Mouse (Mus musculus) heart, embryonic 11.5 days (tissue): ENCODE results near the gene Ifna2. TPM values are rescaled to one million over a fixed set of nuclear protein-coding genes. Genes with fewer than 3 reads are reported as not detected.
A peak's percentile ranks its signal among the peaks of the same experiment; 100 is the strongest.

Experiments
- ATAC-seq: fragments of 200-750 bp; cut with Nextera tagmentation; replicated peaks from 2 replicates; pipeline ENCODE4 v1.8.0; 2017; ENCODE audit warnings: moderate library complexity; ENCODE audit not compliant: insufficient number of reproducible peaks, low FRiP score, low TSS enrichment
- H3K27ac ChIP-seq: fragments of 300-500 bp; sonication (generic); 2 replicates; pipeline ENCODE4 v1.5.1; 2014; ENCODE audit warnings: mild to moderate bottlenecking, low read depth, low read length
- H3K27me3 ChIP-seq: fragments of 300-500 bp; sonication (generic); 2 replicates; pipeline ENCODE4 v1.6.1; 2014; ENCODE audit warnings: mild to moderate bottlenecking, low read length, mixed read lengths; ENCODE audit not compliant: control insufficient read depth, insufficient read depth
- H3K36me3 ChIP-seq: fragments of 300-500 bp; sonication (generic); 2 replicates; pipeline ENCODE4 v1.6.1; 2014; ENCODE audit warnings: mild to moderate bottlenecking, low read length, moderate library complexity, mixed read lengths; ENCODE audit not compliant: control insufficient read depth, insufficient read depth
- H3K4me1 ChIP-seq: fragments of 300-500 bp; sonication (generic); 2 replicates; pipeline ENCODE4 v1.6.1; 2014; ENCODE audit warnings: low read length; ENCODE audit not compliant: control insufficient read depth, insufficient read depth
- H3K4me2 ChIP-seq: fragments of 300-500 bp; sonication (generic); 2 replicates; pipeline ENCODE4 v1.6.1; 2014; ENCODE audit warnings: mild to moderate bottlenecking, moderate library complexity
- H3K4me3 ChIP-seq: fragments of 300-500 bp; sonication (generic); 2 replicates; pipeline ENCODE4 v1.5.1; 2014; ENCODE audit warnings: low read depth, low read length
- H3K9ac ChIP-seq: fragments of 300-500 bp; sonication (generic); 2 replicates; pipeline ENCODE4 v1.6.1; 2014; ENCODE audit warnings: mild to moderate bottlenecking, low read depth, low read length, moderate library complexity
- H3K9me3 ChIP-seq: fragments of 300-500 bp; sonication (generic); replicated peaks from 2 replicates; pipeline ENCODE4 v1.6.1; 2016; ENCODE audit warnings: low read length; ENCODE audit not compliant: control insufficient read depth
- WGBS: fragments of 180-500 bp; shearing (Covaris S2); extraction: QIAGEN DNeasy Blood & Tissue Kit; methylation state at CpG from one replicate; pipeline ENCODE4 v1.1.7; 2014; ENCODE audit not compliant: insufficient replicate concordance; 5-methylcytosine and 5-hydroxymethylcytosine counted together
- polyA plus RNA-seq: library from polyadenylated mRNA; unstranded; fragments of >200 nt; fragmentation: Nextera tagmentation; extraction: Ambion mirVana; gene quantifications from 2 replicates; pipeline ENCODE4 v1.2.1, GENCODE M21; 2014

The Ifna2 gene
- polyA plus RNA-seq, result not detected in 2 replicates

DNA sequence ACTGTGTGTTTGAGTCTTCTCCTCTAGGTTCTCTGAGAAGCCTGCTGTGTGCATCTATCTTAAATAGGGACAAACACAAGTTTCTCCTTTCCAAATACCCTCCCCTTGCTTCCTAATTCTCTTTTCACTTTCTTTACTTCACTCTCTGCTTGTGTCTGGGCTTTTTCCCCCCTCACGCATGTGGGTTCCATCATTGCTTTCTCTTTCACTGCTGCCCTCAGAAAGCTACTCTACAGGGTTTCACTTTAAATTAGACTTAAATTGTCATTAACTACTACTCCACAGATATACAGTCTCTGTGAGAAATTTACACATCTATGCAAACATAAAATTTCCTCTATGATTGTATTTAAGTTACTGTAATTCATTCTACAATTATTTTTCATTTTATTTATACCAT lies at the start of gene Ifna2:
Gene Ifna2, minus strand, starts transcription at position 101 of the 400 bp plus-strand sequence.
- Histone ChIP-seq H3K4me1 (no peaks in the 10 kb centered on the region), H3K36me3 (no peaks in the 10 kb centered on the region), H3K27ac (no peak within 1 kb of the TSS), H3K9ac (no peak within 1 kb of the TSS), H3K27me3 (no peaks in the 10 kb centered on the region), H3K4me2 (no peak within 1 kb of the TSS), H3K4me3 (no peak within 1 kb of the TSS), H3K9me3 (no peaks in the 10 kb centered on the region)
- 91% methylated on average over 1 of the region's 1 CpGs for WGBS
- ATAC-seq, result no peak

DNA sequence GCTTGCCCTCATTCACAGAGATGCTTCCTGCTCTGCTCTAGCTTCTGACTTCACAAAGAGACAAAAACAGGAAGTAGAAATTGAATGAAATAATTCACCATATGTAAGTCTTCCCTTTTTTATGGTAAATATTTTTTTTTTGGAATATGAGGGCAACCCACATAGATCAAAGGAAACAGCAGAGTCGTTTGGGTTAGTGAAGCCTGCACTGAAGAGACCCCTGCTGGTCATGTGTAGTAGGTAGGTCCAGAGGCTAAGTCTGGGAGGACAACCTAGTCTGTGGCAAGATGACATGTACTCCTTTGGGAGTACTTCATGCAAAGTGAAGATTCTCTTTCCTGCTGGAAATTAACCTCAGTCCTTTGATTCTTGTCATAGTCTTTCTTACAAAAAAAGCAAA lies 43.6 kb upstream of the Ifna2 start:
- Histone ChIP-seq H3K36me3 (no peaks in the 10 kb centered on the region), H3K4me1 (no peaks in the 10 kb centered on the region), H3K4me3 (no peak overlapping the region), H3K9ac (no peak overlapping the region), H3K9me3 (no peaks in the 10 kb centered on the region), H3K4me2 (no peak overlapping the region), H3K27ac (no peak overlapping the region), H3K27me3 (no peaks in the 10 kb centered on the region)
- ATAC-seq, result no peak
- 10% methylated on average over 1 of the region's 1 CpGs for WGBS

DNA sequence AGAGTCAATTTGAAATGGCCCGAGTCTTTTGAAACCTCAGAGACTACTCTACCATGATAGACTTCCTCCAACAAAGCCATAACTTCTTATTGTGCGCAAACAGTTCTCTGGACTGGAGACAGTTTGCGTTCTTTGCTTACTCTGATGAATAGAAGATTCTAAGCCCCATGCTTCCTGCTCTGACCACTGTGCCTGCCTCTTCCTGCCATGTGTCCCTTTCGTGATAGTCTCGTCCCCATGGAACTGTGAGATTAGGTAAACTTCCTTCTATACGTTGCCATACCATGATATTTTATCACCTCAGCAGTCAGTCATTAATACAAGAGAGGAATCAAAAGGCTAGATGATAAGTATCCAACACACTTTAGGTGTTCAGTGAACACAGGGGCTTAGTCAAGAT lies 43.0 kb upstream of the Ifna2 start:
- WGBS, result 74% methylated on average over 6 of the region's 6 CpGs
- no peaks in the 10 kb centered on the region for H3K36me3 ChIP-seq
- H3K27ac ChIP-seq, result no peak overlapping the region
- H3K9ac ChIP-seq, result no peak overlapping the region
- H3K4me1 ChIP-seq, result no peaks in the 10 kb centered on the region
- H3K4me3 ChIP-seq, result no peak overlapping the region
- no peaks in the 10 kb centered on the region for H3K9me3 ChIP-seq
- H3K27me3 ChIP-seq, result no peaks in the 10 kb centered on the region
- no peak overlapping the region for H3K4me2 ChIP-seq
- ATAC-seq, result no peak

DNA sequence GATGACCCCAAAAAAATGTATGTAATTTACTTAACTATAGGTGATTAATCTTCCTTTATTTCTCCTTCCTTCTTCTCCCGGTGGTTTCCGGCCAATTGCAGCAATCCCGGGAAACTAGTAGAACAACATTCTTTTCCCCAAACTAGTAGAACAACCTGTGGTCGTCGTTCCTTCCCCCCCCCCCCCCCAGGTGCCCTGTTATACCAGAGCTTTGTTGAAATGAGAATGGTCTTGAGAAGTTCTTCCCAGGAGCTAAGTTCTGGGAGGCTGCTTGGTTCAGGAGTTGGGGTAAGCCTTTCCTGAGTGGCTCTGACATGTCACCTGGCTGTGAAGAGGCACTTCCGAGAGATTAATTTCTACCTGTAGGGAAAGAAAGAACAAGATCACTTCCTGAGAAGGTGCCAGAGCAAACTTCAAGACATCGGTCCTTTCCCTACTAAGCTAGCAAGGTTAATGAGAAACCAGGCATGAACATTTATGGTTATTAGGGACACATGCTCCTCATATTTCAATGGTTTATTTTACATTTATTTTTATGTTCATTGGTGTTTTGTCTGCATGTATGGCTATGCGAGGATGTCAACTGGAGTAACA lies 39.9 kb upstream of the Ifna2 start:
- no peak overlapping the region for H3K4me3 ChIP-seq
- WGBS, result 67% methylated on average over 8 of the region's 8 CpGs
- H3K27ac ChIP-seq, result no peak overlapping the region
- H3K4me1 ChIP-seq, result peaks cover 13% of the 10 kb centered on the region
- ATAC-seq, result no peak
- H3K4me2 ChIP-seq, result no peak overlapping the region
- no peak overlapping the region for H3K9ac ChIP-seq
- no peaks in the 10 kb centered on the region for H3K27me3 ChIP-seq
- 0 out of 2 replicates have a peak, but pooled peaks cover 5% of the 10 kb centered on the region for H3K36me3 ChIP-seq
- H3K9me3 ChIP-seq, result no peaks in the 10 kb centered on the region

DNA sequence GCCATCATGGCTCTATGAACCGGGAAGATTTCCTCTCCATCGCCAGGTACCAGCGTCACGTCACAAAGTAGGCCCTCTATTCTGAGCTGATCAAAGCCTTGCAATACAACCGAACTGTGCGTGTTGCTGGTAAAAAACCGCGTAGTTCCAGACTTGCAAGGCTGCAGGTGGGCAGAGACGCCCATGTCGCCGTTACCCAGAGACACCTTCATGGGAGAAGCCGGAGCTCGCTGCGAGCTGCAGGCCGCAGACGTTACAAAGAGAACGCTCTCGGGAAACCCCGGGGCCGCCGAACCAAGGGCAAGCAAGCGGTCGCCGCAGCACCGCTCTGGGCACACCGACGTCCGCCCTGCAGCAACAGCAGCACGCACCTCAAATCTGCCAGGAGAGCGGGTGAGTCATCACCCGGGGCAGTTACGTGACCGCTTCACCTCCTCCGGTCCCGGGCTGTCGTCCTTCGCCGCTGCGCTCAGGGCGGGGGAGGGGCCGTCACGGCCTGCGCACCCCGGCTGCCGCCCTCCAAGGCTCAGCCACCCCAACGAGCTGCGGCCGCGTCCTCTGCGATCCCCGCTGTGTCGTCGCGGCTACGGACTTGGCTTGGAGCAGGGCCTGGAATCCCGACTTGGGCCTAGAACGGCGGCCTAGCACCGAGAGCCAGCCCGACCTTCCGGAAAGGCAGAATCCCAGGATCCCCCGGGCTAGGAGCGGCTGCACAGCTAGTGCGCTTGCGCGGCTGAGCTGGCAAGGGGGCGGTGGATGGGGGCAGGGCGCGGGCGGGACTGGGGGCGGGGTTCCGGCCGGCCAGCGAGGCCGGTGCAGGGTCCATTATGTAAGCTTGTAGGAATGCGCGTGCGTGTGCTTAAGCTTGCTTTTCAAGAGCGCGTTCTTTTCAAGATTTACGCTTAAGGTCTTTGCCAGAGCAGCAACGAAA lies 38.3 kb upstream of the Ifna2 start, which contains the start of the genes Gm26566 and Klhl9:
Gene Gm26566, plus strand, starts transcription at position 15 of the 931 bp plus-strand sequence.
Gene Klhl9, minus strand, starts transcription at position 675 of the 931 bp plus-strand sequence.
- Histone ChIP-seq H3K27me3 (no peaks in the 10 kb centered on the region), H3K4me2 (peak within 1 kb of the TSS; percentile 76), H3K4me1 (peaks cover 15% of the 10 kb centered on the region), H3K9ac (peak within 1 kb of the TSS; percentile 98), H3K36me3 (peaks cover 9% of the 10 kb centered on the region; the same call in 1 of the 2 replicates), H3K9me3 (no peaks in the 10 kb centered on the region), H3K27ac (peak within 1 kb of the TSS; percentile 98), H3K4me3 (peak within 1 kb of the TSS; percentile 87)
- WGBS, result under 1% methylated on average over 76 of the region's 82 CpGs
- ATAC-seq, result peak; percentile 96

DNA sequence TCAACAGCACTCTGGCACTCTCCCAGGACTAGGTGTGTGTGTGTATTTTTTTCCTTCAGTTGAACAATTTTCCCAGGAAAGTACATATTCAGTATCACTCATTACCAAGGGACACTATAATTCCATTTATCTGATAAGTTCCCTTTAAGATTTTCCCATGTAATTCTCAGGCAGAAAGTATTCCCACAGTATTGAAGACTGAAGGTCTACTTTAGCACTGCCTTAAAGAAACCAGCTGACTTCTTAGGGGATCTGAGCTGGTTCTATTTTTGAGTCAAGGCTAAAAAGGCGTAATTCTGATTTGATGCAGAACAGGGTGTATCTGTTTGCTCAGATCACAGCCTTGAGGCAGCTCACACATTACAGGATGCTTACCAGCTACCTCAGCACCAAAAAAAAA lies 35.0 kb upstream of the Ifna2 start:
- peak overlapping the region; percentile 40 for H3K4me3 ChIP-seq
- H3K27ac ChIP-seq, result no peak overlapping the region
- no peaks in the 10 kb centered on the region for H3K27me3 ChIP-seq
- peaks cover 17% of the 10 kb centered on the region for H3K36me3 ChIP-seq
- WGBS, result 33% methylated on average over 1 of the region's 1 CpGs
- H3K4me1 ChIP-seq, result peaks cover 15% of the 10 kb centered on the region
- ATAC-seq, result no peak
- H3K9me3 ChIP-seq, result no peaks in the 10 kb centered on the region
- 0 out of 2 replicates have a peak overlapping the region, but pooled peaks have one; percentile 22 for H3K9ac ChIP-seq
- H3K4me2 ChIP-seq, result peak overlapping the region; percentile 71

DNA sequence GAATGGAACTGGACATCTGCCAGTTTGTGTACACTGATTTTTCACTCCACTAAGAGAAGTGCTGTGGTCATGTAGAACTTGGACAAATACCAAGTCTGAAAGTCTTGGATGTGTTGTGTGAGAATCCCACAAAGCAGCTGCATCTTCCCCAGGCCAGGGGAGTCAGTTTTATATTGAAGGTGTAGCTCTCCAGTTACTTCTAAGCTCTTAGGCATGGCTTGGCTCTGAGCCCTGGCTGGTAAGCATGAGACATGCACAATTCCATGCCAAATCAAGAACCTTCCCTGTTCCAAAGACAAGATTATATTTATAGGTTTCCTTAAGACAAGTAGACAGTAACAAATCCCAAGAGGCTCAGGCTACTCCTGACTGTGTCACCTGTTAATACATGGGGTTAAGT lies 31.3 kb upstream of the Ifna2 start:
- no peaks in the 10 kb centered on the region for H3K27me3 ChIP-seq
- no peaks in the 10 kb centered on the region for H3K9me3 ChIP-seq
- H3K9ac ChIP-seq, result no peak overlapping the region
- no peak overlapping the region for H3K4me3 ChIP-seq
- H3K4me1 ChIP-seq, result peaks cover 4% of the 10 kb centered on the region
- no peak overlapping the region for H3K27ac ChIP-seq
- H3K36me3 ChIP-seq, result peaks cover 13% of the 10 kb centered on the region
- no peak overlapping the region for H3K4me2 ChIP-seq
- ATAC-seq, result no peak

DNA sequence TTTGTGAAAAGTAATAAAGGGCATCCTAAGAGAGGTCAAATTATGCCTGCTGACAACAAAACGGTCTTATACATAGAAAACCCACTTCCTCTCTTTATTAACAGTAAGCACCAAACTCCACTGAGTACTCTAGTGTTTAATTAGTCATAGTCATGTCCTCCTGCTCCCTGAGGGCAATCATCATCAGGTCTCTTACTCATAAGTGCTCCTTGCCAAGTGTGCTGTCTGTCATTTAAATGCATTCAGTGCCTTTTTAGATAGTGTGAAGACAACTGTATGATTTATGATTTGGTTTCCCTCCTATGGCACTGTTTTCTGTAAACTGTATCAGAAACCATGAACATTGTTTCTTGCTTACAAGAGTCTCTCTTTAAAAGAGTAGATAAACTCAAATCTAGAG lies 30.6 kb upstream of the Ifna2 start:
- no peak overlapping the region for H3K4me3 ChIP-seq
- peaks cover 2% of the 10 kb centered on the region; the same call in 1 of the 2 replicates for H3K4me1 ChIP-seq
- no peak overlapping the region for H3K4me2 ChIP-seq
- H3K27ac ChIP-seq, result no peak overlapping the region
- no peaks in the 10 kb centered on the region for H3K27me3 ChIP-seq
- peaks cover 13% of the 10 kb centered on the region for H3K36me3 ChIP-seq
- WGBS, result 89% methylated on average over 1 of the region's 1 CpGs
- no peak for ATAC-seq
- H3K9me3 ChIP-seq, result no peaks in the 10 kb centered on the region
- H3K9ac ChIP-seq, result no peak overlapping the region
